Mouse (Mus musculus) MN1 (cell line): Measurements from ENCODE around the gene Supt3.
A peak's percentile ranks its signal among the peaks of the same experiment; 100 is the strongest.

Experiments used
- DNase-seq: peaks from one replicate; pipeline ENCODE4 v3.0.0-alpha.2; 2016; ENCODE audit warnings: low spot score

Gene Supt3

GRCm38 (mm10) chr17:45057780-45058179, 280.8 kb downstream of the Supt3 start:
- DNase-seq: no peak

GRCm38 (mm10) chr17:45058566-45059363, 281.8 kb downstream of the Supt3 start:
- no peak for DNase-seq

GRCm38 (mm10) chr17:45063776-45064175, 286.8 kb downstream of the Supt3 start:
- no peak for DNase-seq

- no peak for DNase-seq
Observed at GRCm38 (mm10) chr17:45065465-45065864, 288.5 kb downstream of the Supt3 start.

GRCm38 (mm10) chr17:45067441-45067840, 290.5 kb downstream of the Supt3 start:
- no peak for DNase-seq

- DNase-seq: no peak
Observed at GRCm38 (mm10) chr17:45068321-45068720, 291.4 kb downstream of the Supt3 start.

GRCm38 (mm10) chr17:45072495-45073347, 295.8 kb downstream of the Supt3 start:
- DNase-seq: no peak

GRCm38 (mm10) chr17:45073348-45073634, 296.3 kb downstream of the Supt3 start:
- DNase-seq: no peak

- no peak for DNase-seq
Observed at GRCm38 (mm10) chr17:45073779-45074178, 296.8 kb downstream of the Supt3 start.

- no peak for DNase-seq
Observed at GRCm38 (mm10) chr17:45076951-45077350, 300.0 kb downstream of the Supt3 start.

- no peak for DNase-seq
Observed at GRCm38 (mm10) chr17:45077921-45078640, 301.1 kb downstream of the Supt3 start.

- no peak for DNase-seq
Observed at GRCm38 (mm10) chr17:45081521-45081920, 304.6 kb downstream of the Supt3 start.

- no peak for DNase-seq
Observed at GRCm38 (mm10) chr17:45081955-45082475, 305.1 kb downstream of the Supt3 start.

- no peak for DNase-seq
Observed at GRCm38 (mm10) chr17:45086361-45086760, 309.4 kb downstream of the Supt3 start.

- DNase-seq: no peak
Observed at GRCm38 (mm10) chr17:45087022-45087421, 310.1 kb downstream of the Supt3 start.

- no peak for DNase-seq
Observed at GRCm38 (mm10) chr17:45101064-45101463, 324.1 kb downstream of the Supt3 start.

- no peak for DNase-seq
Observed at GRCm38 (mm10) chr17:45115386-45115785, 338.4 kb downstream of the Supt3 start.

GRCm38 (mm10) chr17:45118565-45119471, 341.9 kb downstream of the Supt3 start:
- DNase-seq: peak; percentile 46

- DNase-seq: no peak
Observed at GRCm38 (mm10) chr17:45119609-45120201, 342.8 kb downstream of the Supt3 start.

- no peak for DNase-seq
Observed at GRCm38 (mm10) chr17:45123856-45124255, 346.9 kb downstream of the Supt3 start.

- no peak for DNase-seq
Observed at GRCm38 (mm10) chr17:45128611-45129010, 351.7 kb downstream of the Supt3 start.
